Mouse (Mus musculus): ENCODE measurements around the gene Gm20909. TPM values are rescaled to one million over a fixed set of nuclear protein-coding genes. Genes with fewer than 3 reads are reported as not detected.

The Gm20909 gene
- not detected in 2 replicates for polyA plus RNA-seq (2012; rRNA removed)

GRCm38 (mm10) chrY:21164270-21164669, at the start of gene Gm20909:
TSS of gene Gm20909 (plus strand) at chrY:21164570.

Other genes with a start within 250 kb of the Gm20909 start
- gene Gm29866, start 170.9 kb upstream of the Gm20909 start, polyA plus RNA-seq (2012; rRNA removed) = not detected in 2 replicates
- gene Gm20865, start 77.0 kb downstream of the Gm20909 start, polyA plus RNA-seq (2012; rRNA removed) = not detected in 2 replicates

Data from liver, embryonic 18 days (tissue).